Mouse (Mus musculus) brain, embryonic 14.5 days (tissue): Measurements from ENCODE around the gene Dcaf6.

Experiments used
- CTCF ChIP-seq: fragments of 200-500 bp; IDR thresholded peaks from 2 replicates; pipeline ENCODE4 v1.5.1; 2012; ENCODE audit warnings: inconsistent platforms, mild to moderate bottlenecking, moderate library complexity, borderline replicate concordance; ENCODE audit not compliant: insufficient read depth, insufficient read length; ENCODE audit errors: extremely low read depth
- POLR2A ChIP-seq: fragments of 200-500 bp; IDR thresholded peaks from 2 replicates; pipeline ENCODE4 v1.6.1; 2012; ENCODE audit warnings: mild to moderate bottlenecking, inconsistent platforms, borderline replicate concordance; ENCODE audit not compliant: poor library complexity, insufficient read depth, insufficient read length, severe bottlenecking; ENCODE audit errors: extremely low read depth

GRCm38 (mm10) chr1:165462861-165463260 is 2.6 kb upstream of the Dcaf6 start:
- no peak for TF ChIP-seq CTCF
- no peak for TF ChIP-seq POLR2A
